Mouse (Mus musculus): ENCODE results near the gene Spindoc.
A peak's percentile ranks its signal among the peaks of the same experiment; 100 is the strongest.

Gene Spindoc

GRCm38 (mm10) chr19:7334049-7334448, 48.7 kb downstream of the Spindoc start:
- peak; percentile 66 to 80 for DNase-seq

GRCm38 (mm10) chr19:7321391-7321790, 61.4 kb downstream of the Spindoc start:
- no peak for DNase-seq

DNA sequence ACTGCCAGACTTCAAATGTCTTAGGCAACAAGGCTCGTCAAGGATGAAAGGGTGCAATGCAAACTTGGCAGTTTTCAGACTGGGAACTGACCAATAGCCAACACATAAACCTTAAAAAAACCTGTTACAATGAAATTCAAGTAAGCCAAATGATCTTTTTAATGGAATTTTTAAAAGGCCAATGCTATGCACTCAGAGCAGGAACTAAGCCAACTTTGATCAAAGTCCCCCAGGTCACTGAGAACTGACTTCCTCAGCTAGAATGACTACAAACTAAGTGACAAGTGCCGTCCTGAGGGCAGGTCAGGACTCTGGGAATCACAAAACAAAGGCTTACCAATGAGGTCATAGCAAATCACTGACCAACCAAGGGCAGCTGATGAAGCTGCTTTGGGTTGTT, 62.6 kb downstream of the Spindoc start:
- DNase-seq: no peak

GRCm38 (mm10) chr19:7317716-7318115, 65.1 kb downstream of the Spindoc start:
- no peak for DNase-seq

DNA sequence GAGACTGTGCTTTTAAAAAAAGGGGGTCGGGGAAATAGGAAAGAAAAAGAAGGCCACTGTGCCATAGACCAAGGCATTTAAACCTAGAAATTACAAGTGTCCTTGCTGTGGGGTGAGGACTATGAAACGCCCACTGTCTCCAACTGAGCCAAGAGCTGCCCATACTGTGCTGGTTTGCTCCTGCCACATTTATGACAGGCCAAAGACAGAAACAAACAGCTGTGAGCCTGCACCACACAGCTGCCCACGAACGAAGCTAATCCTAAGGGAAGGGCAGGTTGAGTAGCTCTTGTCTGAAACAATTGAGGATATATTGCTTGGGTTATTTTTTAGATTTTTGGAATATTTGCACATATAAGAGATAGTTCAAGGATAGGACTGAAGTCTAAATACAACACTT, 66.0 kb downstream of the Spindoc start:
- DNase-seq: no peak

DNA sequence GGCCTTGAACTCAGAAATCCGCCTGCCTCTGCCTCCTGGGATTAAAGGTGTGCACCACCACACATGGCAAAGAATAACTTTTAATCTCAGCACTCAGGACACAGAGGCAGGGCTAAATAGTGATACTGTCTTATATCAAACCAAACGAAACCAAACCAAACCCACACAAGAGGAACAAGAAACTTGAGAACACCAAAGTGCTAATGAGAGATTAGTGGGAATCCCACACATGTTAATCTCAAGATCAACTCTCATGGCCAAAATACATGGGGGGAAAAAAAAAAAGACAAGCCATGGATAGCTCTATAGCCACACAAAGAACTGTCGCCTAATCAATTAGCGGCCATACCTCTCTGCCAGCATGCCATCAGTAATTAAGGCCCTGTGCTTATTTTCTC, 67.2 kb downstream of the Spindoc start:
- no peak for DNase-seq

DNA sequence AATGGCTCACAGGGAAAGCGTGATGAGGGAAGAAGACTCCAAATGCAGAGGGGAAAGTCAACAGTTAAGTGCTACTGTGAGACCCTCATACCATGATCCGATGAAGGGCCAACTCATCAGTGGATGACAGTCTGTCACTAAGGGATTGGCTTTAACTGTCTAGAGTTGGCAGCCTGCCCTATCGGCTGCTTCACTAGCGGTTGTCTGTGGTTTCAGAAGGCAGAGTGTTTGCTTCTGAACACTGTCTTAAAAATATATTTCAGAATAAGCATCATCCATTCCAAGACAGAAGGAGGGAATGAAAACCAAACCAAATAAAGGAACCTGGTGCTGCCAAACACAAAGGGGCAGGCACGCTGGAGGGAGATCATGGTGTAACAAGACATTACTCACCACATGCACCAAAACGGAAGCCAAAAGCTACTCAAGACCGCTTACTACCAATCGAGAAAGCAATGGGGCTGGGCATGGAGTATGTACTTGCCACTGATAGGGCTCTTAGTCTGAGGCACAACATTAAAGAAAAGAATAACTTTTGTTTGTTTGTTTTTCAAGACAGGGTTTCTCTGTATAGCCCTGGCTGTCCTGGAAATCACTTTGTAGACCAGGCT, 67.7 kb downstream of the Spindoc start:
- peak in 1 of 2 experiments; percentile 36 for DNase-seq

DNA sequence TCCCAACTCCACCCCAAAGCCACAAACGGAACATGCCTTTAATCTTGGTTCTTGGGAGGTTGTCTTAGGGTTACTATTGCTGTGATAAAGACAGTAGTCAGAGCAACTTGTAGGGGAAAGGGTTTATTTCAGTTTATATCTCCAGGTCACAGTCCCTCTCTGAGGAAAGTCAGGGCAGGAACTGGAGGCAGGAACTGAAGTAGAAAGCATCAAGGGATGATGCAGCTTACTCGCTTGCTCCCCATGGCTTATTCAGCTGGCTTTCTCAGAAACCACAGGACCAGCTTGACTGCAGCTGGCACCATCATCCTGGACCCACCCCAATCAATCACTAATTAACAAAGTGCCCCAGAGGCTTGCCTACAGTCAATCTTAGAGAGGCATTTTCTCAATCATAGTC, 69.1 kb downstream of the Spindoc start:
- no peak for DNase-seq

- peak in 1 of 2 experiments; percentile 53 for DNase-seq
Measured at GRCm38 (mm10) chr19:7311306-7311705, 71.5 kb downstream of the Spindoc start.

DNA sequence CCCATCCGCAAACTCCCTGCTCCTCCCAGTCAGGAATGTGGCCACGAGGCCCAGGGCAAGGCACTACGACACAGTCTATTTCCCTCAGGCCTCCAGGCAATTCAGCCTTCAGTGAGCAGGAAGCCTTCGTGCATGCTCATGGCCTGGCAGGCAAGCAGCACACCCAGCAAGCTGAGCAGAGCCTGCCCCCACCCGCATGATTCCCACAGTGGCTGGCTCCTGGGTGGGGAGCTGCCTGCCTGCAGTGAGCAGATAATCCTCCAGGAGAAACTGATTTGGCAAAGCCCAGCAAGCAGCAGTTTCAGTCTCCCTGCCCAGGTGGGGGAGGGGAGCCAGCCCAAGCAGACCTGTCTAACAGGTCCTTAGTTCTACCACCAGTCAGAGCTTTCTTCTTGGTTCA, 72.1 kb downstream of the Spindoc start:
- DNase-seq: peak; percentile 79 to 87

DNA sequence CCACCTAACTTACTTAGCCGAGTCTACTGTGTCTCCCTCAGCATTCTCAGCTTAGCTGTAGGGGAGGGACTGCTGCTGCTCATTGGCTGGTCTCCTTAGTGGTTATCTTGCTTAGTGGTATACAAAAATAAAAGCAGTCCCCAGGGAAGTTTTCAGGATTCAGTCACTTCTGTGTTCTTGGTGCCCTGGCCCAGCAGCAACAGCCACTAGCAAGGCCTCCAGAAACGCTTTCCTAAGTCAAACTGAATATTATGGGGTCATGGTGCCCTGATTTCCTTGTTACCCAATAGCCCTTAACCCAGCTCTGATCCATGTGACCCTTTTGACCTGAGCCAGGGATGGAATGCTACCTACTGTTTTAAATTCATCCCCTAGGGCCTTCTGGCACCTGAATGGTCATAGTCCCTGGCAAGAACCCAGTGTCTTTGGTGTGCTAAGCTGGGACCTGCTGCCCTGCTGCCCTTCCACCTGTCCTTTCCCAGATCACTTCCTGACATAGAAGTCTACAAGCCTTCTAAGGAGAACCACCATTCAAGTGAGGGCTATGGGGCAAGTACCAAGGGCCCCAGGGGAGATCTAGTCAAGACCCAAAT, 73.0 kb downstream of the Spindoc start:
- DNase-seq: no peak

DNA sequence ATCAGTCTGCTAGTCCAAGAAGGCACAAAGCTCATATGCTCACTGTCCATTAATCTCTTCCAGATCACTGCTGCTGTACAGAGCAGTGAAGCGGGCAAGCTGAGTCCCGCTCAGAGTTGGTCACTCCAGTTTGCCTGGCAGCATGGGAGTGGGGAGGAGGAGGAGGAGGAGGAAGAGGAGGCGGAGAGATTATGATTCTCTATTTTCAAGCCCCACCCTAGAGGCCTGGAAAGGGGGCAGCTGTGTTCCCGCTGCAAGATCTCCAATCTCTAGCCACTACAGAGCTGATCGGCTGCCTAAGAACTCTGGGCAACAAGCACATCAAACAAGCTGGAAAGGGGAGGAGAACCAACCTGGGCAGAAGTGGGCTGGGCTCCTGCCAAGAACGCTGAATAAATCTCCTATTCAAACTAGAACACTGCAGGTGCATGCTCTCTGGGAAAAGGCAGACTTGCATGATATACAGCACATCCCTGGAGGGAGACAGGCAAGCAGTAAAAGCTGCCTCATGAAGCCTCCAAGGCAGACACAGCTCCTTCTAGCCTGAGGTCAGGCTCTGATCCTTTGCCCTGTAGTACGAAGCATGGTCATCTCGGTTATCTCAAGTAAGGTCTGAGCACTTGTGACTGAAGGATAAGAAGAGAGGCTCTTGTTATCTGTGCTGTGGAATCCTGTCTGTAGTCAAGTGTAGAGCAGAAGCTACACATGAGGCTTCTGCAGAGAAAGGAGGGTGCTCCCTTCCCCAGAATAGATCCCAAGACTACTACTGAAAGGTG, 74.6 kb downstream of the Spindoc start:
- peak; percentile 85 to 89 for DNase-seq

DNA sequence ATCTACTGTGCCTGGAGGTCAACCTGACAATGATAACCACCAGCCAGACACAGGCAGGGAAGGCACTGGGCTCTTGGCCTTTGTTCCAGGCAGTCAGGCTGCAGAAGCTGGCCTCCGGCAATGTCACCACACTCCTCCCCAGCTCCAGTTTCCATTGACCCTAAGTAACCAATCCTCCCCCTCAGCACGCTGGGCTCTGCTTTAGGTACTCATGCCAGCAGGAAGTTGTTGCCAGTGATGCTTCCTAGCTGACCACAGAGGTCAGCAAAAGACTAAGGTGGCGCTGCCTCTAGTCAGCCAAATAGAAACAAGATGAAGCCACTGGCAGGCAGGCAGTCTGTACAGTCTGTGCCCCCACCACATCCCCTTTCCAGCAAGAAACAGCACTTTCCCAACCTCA, 75.8 kb downstream of the Spindoc start:
- peak; percentile 53 to 72 for DNase-seq

DNA sequence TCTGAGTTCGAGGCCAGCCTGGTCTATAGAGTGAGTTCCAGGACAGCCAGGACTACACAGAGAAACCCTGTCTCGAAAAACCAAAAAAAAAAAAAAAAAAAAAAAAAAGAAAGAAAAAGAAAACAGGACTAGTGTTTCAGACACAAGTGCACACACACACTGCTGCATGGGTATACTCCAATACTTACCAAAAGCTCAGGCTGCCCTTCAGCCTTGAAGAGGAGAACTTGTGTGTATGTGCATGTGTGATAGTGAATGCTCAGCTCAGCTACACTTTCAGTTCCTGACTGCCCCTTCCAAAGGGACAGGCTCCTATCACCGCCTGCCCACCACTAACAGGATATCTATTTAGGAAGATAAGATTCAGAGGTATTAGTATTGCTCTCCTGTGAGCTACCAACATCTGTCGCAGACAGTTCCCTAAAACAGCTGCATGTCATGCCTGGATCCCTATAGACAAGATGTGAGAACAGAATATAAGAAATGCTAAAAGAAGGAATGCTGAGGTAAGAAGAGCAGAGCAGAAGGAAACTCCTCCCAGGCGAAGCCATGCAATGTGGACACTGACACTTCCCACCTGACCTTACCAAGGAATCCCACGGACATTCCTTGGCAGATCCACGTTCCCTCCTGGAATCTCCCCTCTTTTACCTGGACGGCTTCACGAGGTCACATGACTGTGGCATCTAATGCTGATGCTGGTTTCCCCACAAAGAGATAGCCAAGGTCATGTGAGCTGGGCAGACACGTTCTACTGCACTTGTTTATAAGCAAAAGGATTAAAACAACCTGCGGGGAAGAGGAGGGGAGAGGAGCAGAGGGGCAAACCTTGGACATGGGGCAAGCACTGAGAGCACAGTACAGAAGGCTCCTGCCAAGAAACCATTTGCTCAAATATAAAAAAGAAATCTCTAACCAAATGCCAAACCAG, 77.1 kb downstream of the Spindoc start:
- no peak for DNase-seq

DNA sequence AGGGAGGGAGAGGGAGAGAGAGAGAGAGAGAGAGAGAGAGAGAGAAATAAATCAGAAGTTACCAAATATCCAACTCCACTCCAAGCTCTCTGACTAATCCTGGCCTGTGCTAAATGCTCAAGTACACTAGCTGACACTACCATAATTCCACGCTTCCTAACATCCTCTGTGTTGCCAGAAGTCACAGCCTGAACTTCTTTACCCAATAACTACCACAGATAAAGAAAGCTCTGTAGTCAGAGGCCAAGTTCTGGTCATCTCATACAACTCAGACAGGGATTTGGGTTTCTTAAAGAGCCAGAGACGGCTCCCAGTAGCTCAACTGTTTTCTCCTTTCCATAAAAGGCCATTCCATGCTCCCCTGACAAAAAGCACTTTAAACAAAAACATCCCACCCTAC, 78.0 kb downstream of the Spindoc start:
- DNase-seq: no peak
